8 mouse cellular contexts compared by ENCODE assay signal in the genomic region with DNA sequence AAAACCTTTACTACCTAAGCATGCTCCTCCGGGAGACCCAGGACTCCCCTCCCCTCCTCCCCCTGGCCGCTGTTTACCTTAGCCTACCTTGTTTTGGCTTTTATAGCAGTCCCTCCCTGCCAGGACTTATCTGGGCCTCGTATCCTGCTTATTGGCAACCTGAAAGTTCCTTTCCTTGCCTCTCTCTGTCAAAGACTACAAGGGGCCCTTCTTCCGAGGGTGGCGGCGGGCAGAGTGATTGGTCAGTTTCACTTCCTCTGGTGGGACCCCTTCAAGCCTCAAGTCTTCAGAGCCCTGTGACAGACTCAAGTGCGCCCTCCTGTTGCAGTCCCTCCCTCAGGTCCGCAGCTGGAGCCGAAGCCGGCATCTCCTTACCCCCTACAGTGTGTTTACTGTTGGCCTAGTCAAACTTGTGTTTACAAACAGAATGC. TPM values are rescaled to one million over a fixed set of nuclear protein-coding genes. Genes with fewer than 3 reads are reported as not detected.
DNase-seq lines count a peak whose midpoint lies in the region; ATAC-seq and TF ChIP-seq lines count a peak whose summit lies in the region.

No protein-coding gene starts in this region.

- TF ChIP-seq EP300 in heart, postnatal 0 days (IDR thresholded peaks at IDR 0.05; ENCODE audit: low read depth), result no peak

- H3K4me1 ChIP-seq in embryonic facial prominence, embryonic 14.5 days (ENCODE audit: control insufficient read depth, insufficient read depth, low read length), result peaks cover 30% of the 10 kb centered on the region
- H3K4me1 ChIP-seq in heart, postnatal 0 days (ENCODE audit: control insufficient read depth, insufficient read depth), result peaks cover 34% of the 10 kb centered on the region
- peaks cover 49% of the 10 kb centered on the region for H3K4me1 ChIP-seq in lung, embryonic 16.5 days (replicated peaks; ENCODE audit: control insufficient read depth, insufficient read depth, low read length)

- ATAC-seq in embryonic facial prominence, embryonic 14.5 days (ENCODE audit: low read depth), result no peak
- ATAC-seq in heart, postnatal 0 days (ENCODE audit: insufficient read depth, low read depth), result no peak
- ATAC-seq in lung, embryonic 16.5 days (ENCODE audit: low read depth), result 0 out of 2 replicates have a peak, but pooled peaks have one; percentile 16
- ATAC-seq in neutrophil, adult 5-6 weeks (ENCODE audit: extremely low read depth, insufficient number of reproducible peaks, low FRiP score, poor library complexity, severe bottlenecking), result peak; percentile 65

- no peaks in the 10 kb centered on the region for H3K9me3 ChIP-seq in embryonic facial prominence, embryonic 14.5 days (ENCODE audit: control insufficient read depth, low read length)
- no peaks in the 10 kb centered on the region for H3K9me3 ChIP-seq in heart, postnatal 0 days (replicated peaks; ENCODE audit: control insufficient read depth, low read length)
- H3K9me3 ChIP-seq in lung, embryonic 16.5 days (ENCODE audit: control insufficient read depth, low read length), result no peaks in the 10 kb centered on the region

- peak; percentile 37; the same call in 1 of the 2 replicates for TF ChIP-seq CTCF in heart, postnatal 0 days (IDR thresholded peaks at IDR 0.05; ENCODE audit: low read depth)

- no peaks in the 10 kb centered on the region; the same call in 1 of the 2 replicates for H3K36me3 ChIP-seq in embryonic facial prominence, embryonic 14.5 days (ENCODE audit: control insufficient read depth, insufficient read depth, low read length)
- peaks cover 5% of the 10 kb centered on the region; the same call in 1 of the 2 replicates for H3K36me3 ChIP-seq in heart, postnatal 0 days (replicated peaks; ENCODE audit: control insufficient read depth, insufficient read depth, low read length)
- peaks cover under 1% of the 10 kb centered on the region for H3K36me3 ChIP-seq in lung, embryonic 16.5 days (ENCODE audit: control insufficient read depth, insufficient read depth, low read length)

- peak overlapping the region; percentile 98 for H3K9ac ChIP-seq in embryonic facial prominence, embryonic 14.5 days (ENCODE audit: low read depth, low read length)
- H3K9ac ChIP-seq in heart, postnatal 0 days (replicated peaks; ENCODE audit: low read depth, low read length), result peak overlapping the region; percentile 100
- peak overlapping the region; percentile 99 for H3K9ac ChIP-seq in lung, embryonic 16.5 days (ENCODE audit: low read length)

- peak overlapping the region; percentile 71 for H3K27ac ChIP-seq in embryonic facial prominence, embryonic 14.5 days (replicated peaks; ENCODE audit: low read depth, low read length)
- H3K27ac ChIP-seq in heart, postnatal 0 days (ENCODE audit: low read depth), result peak overlapping the region; percentile 99
- H3K27ac ChIP-seq in lung, embryonic 16.5 days (ENCODE audit: low read length), result peak overlapping the region; percentile 93

- peak overlapping the region; percentile 70 for H3K4me2 ChIP-seq in embryonic facial prominence, embryonic 14.5 days (ENCODE audit: low read depth, low read length)
- peak overlapping the region; percentile 72 for H3K4me2 ChIP-seq in heart, postnatal 0 days (ENCODE audit: low read depth, low read length)
- peak overlapping the region; percentile 78 for H3K4me2 ChIP-seq in lung, embryonic 16.5 days (ENCODE audit: low read depth, low read length)

- peak; percentile 67 for DNase-seq in CD4-positive helper T cell, adult 2 months (ENCODE audit: low read depth, low spot score)
- DNase-seq in adrenal gland, adult 8-10 months, result peak; percentile 39
- DNase-seq in embryonic facial prominence, embryonic 14.5 days (ENCODE audit: low spot score), result peak; percentile 58
- peak; percentile 67 for DNase-seq in heart, postnatal 0 days (ENCODE audit: low spot score)
- peak; percentile 66 to 79 for DNase-seq in kidney, postnatal 25 days
- DNase-seq in thymus, postnatal 36 days, result peak; percentile 57 to 66

- H3K4me3 ChIP-seq in embryonic facial prominence, embryonic 14.5 days (ENCODE audit: low read depth, low read length), result peak overlapping the region; percentile 97
- peak overlapping the region; percentile 99 for H3K4me3 ChIP-seq in heart, postnatal 0 days (ENCODE audit: low read depth, low read length)
- peak overlapping the region; percentile 98 for H3K4me3 ChIP-seq in lung, embryonic 16.5 days (ENCODE audit: low read length)

- no peaks in the 10 kb centered on the region for H3K27me3 ChIP-seq in embryonic facial prominence, embryonic 14.5 days (replicated peaks; ENCODE audit: control insufficient read depth, insufficient read depth, low read length)
- H3K27me3 ChIP-seq in heart, postnatal 0 days (ENCODE audit: control insufficient read depth, insufficient read depth, low read length), result no peaks in the 10 kb centered on the region
- H3K27me3 ChIP-seq in lung, embryonic 16.5 days (ENCODE audit: control insufficient read depth, insufficient read depth, low read depth, low read length), result no peaks in the 10 kb centered on the region

- 7% methylated on average over 10 of the region's 10 CpGs for WGBS in embryonic facial prominence, embryonic 14.5 days
- WGBS in heart, postnatal 0 days, result 4% methylated on average over 10 of the region's 10 CpGs
- under 1% methylated on average over 10 of the region's 10 CpGs for WGBS in lung, embryonic 16.5 days

RNA-seq across cellular contexts. Expression of a gene that starts 1.6 kb away (rescaled TPM):
- 10 to 100 TPM; 66.2 to 77.3 (median 70.0) TPM for total RNA-seq in adrenal gland, adult 8-10 months (2022)
- polyA plus RNA-seq in embryonic facial prominence, embryonic 14.5 days (2014; fragmentation: Nextera tagmentation; extraction: Ambion mirVana), result 11.5 and 13.4 TPM in 2 replicates
- total RNA-seq in heart, postnatal 0 days (2014; rRNA removed; ENCODE audit: low replicate concordance), result 35.3 and 49.3 TPM in 2 replicates
- 12.2 and 13.1 TPM in 2 replicates for polyA plus RNA-seq in heart, postnatal 0 days (2015; fragmentation: Nextera tagmentation; extraction: Ambion mirVana)
- 5.2 and 5.8 TPM in 2 replicates for polyA plus RNA-seq in lung, embryonic 16.5 days (2015; fragmentation: Nextera tagmentation; extraction: Ambion mirVana)
- total RNA-seq in neutrophil, adult 5-6 weeks (2017), result 34.0 and 34.7 TPM in 2 replicates

RNA-seq across cellular contexts. Expression of a gene that starts 1.8 kb away (rescaled TPM):
- total RNA-seq in adrenal gland, adult 8-10 months (2022), result 100 to 1,000 TPM; 154 to 180 (median 171) TPM
- polyA plus RNA-seq in embryonic facial prominence, embryonic 14.5 days (2014; fragmentation: Nextera tagmentation; extraction: Ambion mirVana), result 167 and 188 TPM in 2 replicates
- total RNA-seq in heart, postnatal 0 days (2014; rRNA removed; ENCODE audit: low replicate concordance), result 41.0 and 50.3 TPM in 2 replicates
- polyA plus RNA-seq in heart, postnatal 0 days (2015; fragmentation: Nextera tagmentation; extraction: Ambion mirVana), result 83.6 and 92.8 TPM in 2 replicates
- 149 and 157 TPM in 2 replicates for polyA plus RNA-seq in lung, embryonic 16.5 days (2015; fragmentation: Nextera tagmentation; extraction: Ambion mirVana)
- 66.4 and 75.7 TPM in 2 replicates for total RNA-seq in neutrophil, adult 5-6 weeks (2017)

RNA-seq across cellular contexts. Expression of a gene that starts 59.2 kb away (rescaled TPM):
- 100 to 1,000 TPM; 180 to 380 (median 226) TPM for total RNA-seq in adrenal gland, adult 8-10 months (2022)
- 47.9 and 50.4 TPM in 2 replicates for polyA plus RNA-seq in embryonic facial prominence, embryonic 14.5 days (2014; fragmentation: Nextera tagmentation; extraction: Ambion mirVana)
- 78.4 and 80.3 TPM in 2 replicates for total RNA-seq in heart, postnatal 0 days (2014; rRNA removed; ENCODE audit: low replicate concordance)
- polyA plus RNA-seq in heart, postnatal 0 days (2015; fragmentation: Nextera tagmentation; extraction: Ambion mirVana), result 29.9 and 31.4 TPM in 2 replicates
- polyA plus RNA-seq in lung, embryonic 16.5 days (2015; fragmentation: Nextera tagmentation; extraction: Ambion mirVana), result 33.6 and 35.9 TPM in 2 replicates
- 105 and 140 TPM in 2 replicates for total RNA-seq in neutrophil, adult 5-6 weeks (2017)

Comparison
In these comparisons a context has a peak if more than half of its experiments do, and no peak if none do; other contexts are left out.
1. ATAC-seq: peak in lung, embryonic 16.5 days (single experiment) and neutrophil, adult 5-6 weeks (single experiment); none in embryonic facial prominence, embryonic 14.5 days (single experiment) and heart, postnatal 0 days (single experiment).
2. Peak in every context shown above with its lines, with median percentiles within 50 percentile points of each other: DNase-seq, H3K27ac ChIP-seq, H3K4me2 ChIP-seq, H3K4me3 ChIP-seq and H3K9ac ChIP-seq.